Mouse (Mus musculus) CH12.LX (cell line): ENCODE data around the gene Vps53. TPM values are rescaled to one million over a fixed set of nuclear protein-coding genes. Genes with fewer than 3 reads are reported as not detected.

Experiments
- DNase-seq: peaks from one replicate; pipeline ENCODE4 v3.0.0-alpha.2; 2013; ENCODE audit errors: extremely low read depth
- H3K27ac ChIP-seq: 2 replicates; pipeline ENCODE4 v1.5.1; 2012; ENCODE audit warnings: low read depth, mild to moderate bottlenecking, control low read depth, moderate library complexity; ENCODE audit not compliant: insufficient read depth
- H3K27me3 ChIP-seq: replicated peaks from 2 replicates; pipeline ENCODE3; 2012; ENCODE audit warnings: inconsistent platforms
- H3K36me3 ChIP-seq, 2 experiments: replicated peaks in 1 of 2; 2 replicates each; pipeline versions ENCODE3 to v1.6.1; 2012; ENCODE audit warnings: inconsistent platforms in 1 of 2, low read length in 1 of 2, mild to moderate bottlenecking in 1 of 2, mixed read lengths in 1 of 2, moderate library complexity in 1 of 2; ENCODE audit not compliant: control insufficient read depth in 1 of 2, insufficient read depth in 1 of 2
- H3K4me1 ChIP-seq, 2 experiments: 2 replicates each; pipeline ENCODE4 v1.6.1; 2012; ENCODE audit warnings: inconsistent platforms in 1 of 2, moderate library complexity in 1 of 2; ENCODE audit not compliant: insufficient read depth in 2 of 2, control insufficient read depth in 1 of 2
- H3K4me2 ChIP-seq: 2 replicates; pipeline ENCODE4 v1.6.1; 2012; ENCODE audit warnings: low read depth, mild to moderate bottlenecking, control low read depth; ENCODE audit not compliant: poor library complexity, insufficient read depth, severe bottlenecking
- H3K4me3 ChIP-seq, 3 experiments: fragments of 150-350 bp in 1 of 3; sonication (generic) in 1 of 3; replicated peaks in 1 of 3; 2 replicates each; pipeline versions ENCODE3 to v1.5.1; 2011 to 2012; ENCODE audit warnings: low read depth in 2 of 3, low read length in 2 of 3, mild to moderate bottlenecking in 2 of 3, moderate library complexity in 2 of 3, control low read depth in 1 of 3, improper control_type of control experiment in 1 of 3, inconsistent platforms in 1 of 3, mixed read lengths in 1 of 3; ENCODE audit not compliant: poor library complexity in 1 of 3
- H3K79me2 ChIP-seq: replicated peaks from 2 replicates; pipeline ENCODE4 v1.6.1; 2012; ENCODE audit warnings: mild to moderate bottlenecking, moderate library complexity; ENCODE audit not compliant: control insufficient read depth, poor library complexity, insufficient read depth, severe bottlenecking; ENCODE audit errors: extremely low read depth
- H3K9ac ChIP-seq: 2 replicates; pipeline ENCODE4 v1.6.1; 2012; ENCODE audit warnings: low read depth, mild to moderate bottlenecking, control low read depth, moderate library complexity; ENCODE audit not compliant: insufficient read depth
- H3K9me3 ChIP-seq: replicated peaks from 2 replicates; pipeline ENCODE3; 2012; ENCODE audit warnings: low read length, inconsistent platforms, mixed read lengths
- EP300 ChIP-seq: IDR thresholded peaks from 2 replicates; pipeline ENCODE4 v1.6.1; 2011; ENCODE audit warnings: low read length, improper control_type of control experiment
- IRF4 ChIP-seq: IDR thresholded peaks from 2 replicates; pipeline ENCODE4 v1.6.1; 2014; ENCODE audit warnings: low read depth, mild to moderate bottlenecking, inconsistent platforms, low read length, improper control_type of control experiment
- JUND ChIP-seq: conservative IDR thresholded peaks from 2 replicates; pipeline ENCODE4 v1.6.1; 2011; ENCODE audit warnings: low read depth, low read length, improper control_type of control experiment
- MAFK ChIP-seq: IDR thresholded peaks from 2 replicates; pipeline ENCODE4 v1.6.1; 2011; ENCODE audit warnings: low read length, improper control_type of control experiment; ENCODE audit not compliant: insufficient replicate concordance
- MAZ ChIP-seq: IDR thresholded peaks from 2 replicates; pipeline ENCODE4 v1.6.1; 2012; ENCODE audit warnings: low read depth, mild to moderate bottlenecking, inconsistent platforms, low read length, improper control_type of control experiment, moderate library complexity
- MXI1 ChIP-seq: IDR thresholded peaks from 2 replicates; pipeline ENCODE4 v1.6.1; 2011; ENCODE audit warnings: mild to moderate bottlenecking, low read depth, low read length, improper control_type of control experiment
- MYC ChIP-seq: IDR thresholded peaks from 2 replicates; pipeline ENCODE4 v1.6.1; 2011; ENCODE audit warnings: low read depth, mild to moderate bottlenecking, improper control_type of control experiment, low read length
- POLR2A ChIP-seq: IDR thresholded peaks from 2 replicates; pipeline ENCODE4 v1.6.1; 2011; ENCODE audit warnings: low read depth, mild to moderate bottlenecking, improper control_type of control experiment, low read length
- RCOR1 ChIP-seq: conservative IDR thresholded peaks from 2 replicates; pipeline ENCODE4 v1.6.1; 2012; ENCODE audit warnings: low read depth, mild to moderate bottlenecking, inconsistent platforms, low read length, improper control_type of control experiment
- SIN3A ChIP-seq: IDR thresholded peaks from 2 replicates; pipeline ENCODE4 v1.6.1; 2012; ENCODE audit warnings: low read length, improper control_type of control experiment, inconsistent platforms
- SMC3 ChIP-seq: IDR thresholded peaks from 2 replicates; pipeline ENCODE4 v1.6.1; 2011; ENCODE audit warnings: low read depth, low read length, improper control_type of control experiment
- TBP ChIP-seq: conservative IDR thresholded peaks from 2 replicates; pipeline ENCODE4 v1.6.1; 2011; ENCODE audit warnings: low read depth, low read length, improper control_type of control experiment
- TCF12 ChIP-seq: IDR thresholded peaks from 2 replicates; pipeline ENCODE4 v1.6.1; 2014; ENCODE audit warnings: low read depth, mild to moderate bottlenecking, inconsistent platforms, low read length, improper control_type of control experiment
- UBTF ChIP-seq: IDR thresholded peaks from 2 replicates; pipeline ENCODE4 v1.6.1; 2012; ENCODE audit warnings: low read depth, mild to moderate bottlenecking, inconsistent platforms, low read length, improper control_type of control experiment, moderate library complexity
- USF2 ChIP-seq: conservative IDR thresholded peaks from 2 replicates; pipeline ENCODE4 v1.6.1; 2011; ENCODE audit warnings: low read depth, low read length, improper control_type of control experiment
- ZC3H11A ChIP-seq: IDR thresholded peaks from 2 replicates; pipeline ENCODE4 v1.6.1; 2012; ENCODE audit warnings: low read depth, mild to moderate bottlenecking, inconsistent platforms, low read length, improper control_type of control experiment
- ZKSCAN1 ChIP-seq: IDR thresholded peaks from 2 replicates; pipeline ENCODE4 v1.6.1; 2012; ENCODE audit warnings: low read depth, inconsistent platforms, low read length, improper control_type of control experiment, borderline replicate concordance
- ZNF384 ChIP-seq: IDR thresholded peaks from 2 replicates; pipeline ENCODE4 v1.6.1; 2012; ENCODE audit warnings: low read depth, low read length, improper control_type of control experiment, inconsistent platforms
- dilution Hi-C: fragments of 300-500 bp; cut with MboI; formaldehyde crosslinking; loops from 2 replicates; pipeline ENCODE4 v1.14.3; 2020; ENCODE audit warnings: low sequenced_read_pairs; ENCODE audit not compliant: extremely low pct_unique_long_range_greater_than_20kb, extremely low pct_ligation_motif_present
- in situ Hi-C: fragments of 300-500 bp; cut with MboI; formaldehyde crosslinking; loops from 3 replicates; pipeline ENCODE4 v1.14.3; 2019; ENCODE audit warnings: low sequenced_read_pairs, low pct_ligation_motif_present, low pct_unique_long_range_greater_than_20kb, mixed read lengths
- polyA plus RNA-seq: library from polyadenylated mRNA; unstranded; fragments of >175 nt; gene quantifications from 2 replicates; pipeline ENCODE4 v1.2.1, GENCODE M21; 2012; ENCODE audit warnings: low read depth; ENCODE audit not compliant: insufficient read length
- total RNA-seq, 2 experiments: library from RNA; depleted of rRNA; stranded (reverse); fragments of 300-350 nt in 1 of 2; fragments of >200 nt in 1 of 2; gene quantifications; 2 replicates each; pipeline ENCODE4 v1.2.3; 2012 to 2014

Gene Vps53
- total and polyA plus RNA-seq, 3 experiments, result 56.1 to 70.7 (median 62.2) TPM

GRCm38 (mm10) chr11:76019879-76020278 lies 159.6 kb downstream of the Vps53 start:
- dilution Hi-C loops (no loop called here), in situ Hi-C loops (loop anchor here (10.0 kb wide), 1 partner anchor 135 kb away; no protein-coding TSS in a partner anchor)
- no peak for TF ChIP-seq IRF4
- no peak for TF ChIP-seq TBP
- no peak for TF ChIP-seq ZC3H11A
- TF ChIP-seq MAFK, result no peak
- TF ChIP-seq ZKSCAN1, result no peak
- no peak for TF ChIP-seq UBTF
- no peak for TF ChIP-seq EP300
- no peak for TF ChIP-seq USF2
- TF ChIP-seq MYC, result no peak
- TF ChIP-seq TCF12, result no peak
- no peak for TF ChIP-seq SIN3A
- TF ChIP-seq MAZ, result no peak
- no peak for TF ChIP-seq POLR2A
- TF ChIP-seq JUND, result no peak
- no peak for TF ChIP-seq MXI1
- TF ChIP-seq RCOR1, result no peak
- no peaks in the 10 kb centered on the region for H3K79me2 ChIP-seq
- H3K27ac ChIP-seq, result no peak overlapping the region
- no peak overlapping the region for H3K9ac ChIP-seq
- H3K9me3 ChIP-seq, result no peaks in the 10 kb centered on the region
- peaks cover 33% of the 10 kb centered on the region for H3K27me3 ChIP-seq
- no peak overlapping the region for H3K4me3 ChIP-seq
- no peaks in the 10 kb centered on the region; a peak in 1 of 4 replicates for H3K4me1 ChIP-seq
- no peaks in the 10 kb centered on the region for H3K36me3 ChIP-seq
- DNase-seq, result no peak
- H3K4me2 ChIP-seq, result peak overlapping the region; percentile 19

DNA sequence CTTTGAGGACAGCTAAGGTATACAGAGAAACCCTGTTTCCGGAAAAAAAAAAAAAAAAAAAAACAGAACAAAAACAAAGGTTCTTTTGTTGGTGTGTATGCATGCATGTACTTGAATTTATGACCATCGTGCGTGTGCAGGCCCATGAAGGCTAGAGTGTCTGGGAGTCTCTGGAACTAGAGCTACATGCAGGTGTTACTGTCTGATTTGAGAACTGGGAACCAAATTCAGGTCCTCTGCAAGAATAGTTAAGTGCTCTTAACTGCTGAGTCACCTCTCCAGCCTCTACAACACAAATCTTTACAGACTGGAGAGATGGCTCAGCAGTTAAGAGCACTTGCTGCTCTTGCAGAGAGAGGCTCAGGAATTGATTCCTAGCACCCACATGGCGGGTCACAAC lies 163.6 kb downstream of the Vps53 start:
- H3K27ac ChIP-seq, result no peak overlapping the region
- no peak overlapping the region for H3K9ac ChIP-seq
- H3K4me1 ChIP-seq, result no peaks in the 10 kb centered on the region
- no peak overlapping the region for H3K4me2 ChIP-seq
- no peak for DNase-seq
- H3K9me3 ChIP-seq, result no peaks in the 10 kb centered on the region
- peaks cover 2% of the 10 kb centered on the region for H3K27me3 ChIP-seq
- no peaks in the 10 kb centered on the region for H3K79me2 ChIP-seq
- in situ Hi-C loops, result no loop called here
- H3K36me3 ChIP-seq, result no peaks in the 10 kb centered on the region
- dilution Hi-C loops, result no loop called here
- no peak overlapping the region for H3K4me3 ChIP-seq
- TF ChIP-seq UBTF, result no peak
- TF ChIP-seq SMC3, result no peak
- no peak for TF ChIP-seq SIN3A
- no peak for TF ChIP-seq ZNF384
- TF ChIP-seq TBP, result no peak
